Mouse (Mus musculus) heart, adult 2 months (tissue): ENCODE measurements around the gene Adgrf5.

Experiments
- CTCF ChIP-seq: fragments of 200-600 bp; IDR thresholded peaks from 2 replicates; pipeline ENCODE4 v1.8.1; 2022; ENCODE audit warnings: antibody characterized with exemption, mild to moderate bottlenecking, moderate library complexity
- EP300 ChIP-seq: fragments of 200-500 bp; IDR thresholded peaks from 2 replicates; pipeline ENCODE4 v1.6.1; 2011; ENCODE audit warnings: low read depth, low read length, control low read depth; ENCODE audit not compliant: insufficient read depth

GRCm38 (mm10) chr17:43403851-43404250 lies 43.6 kb downstream of the Adgrf5 start:
- TF ChIP-seq CTCF (no peak), EP300 (no peak)
